Mouse (Mus musculus): ENCODE results near the gene Asxl2. TPM values are rescaled to one million over a fixed set of nuclear protein-coding genes. Genes with fewer than 3 reads are reported as not detected.
"Not testable (repeated sequence)": the region's sequence is repeated elsewhere in the genome, so short reads cannot be mapped to it uniquely, and the experiment has no call there.

The Asxl2 gene
- polyA plus RNA-seq, 1 experiment from 2014 or later, result 25.6 TPM

- ATAC-seq (ENCODE audit: insufficient number of reproducible peaks, insufficient read depth, low FRiP score, low read depth), result no peak
Measured at GRCm38 (mm10) chr12:3500071-3500470, 73.4 kb downstream of the Asxl2 start.

GRCm38 (mm10) chr12:3518665-3519297 lies 92.1 kb downstream of the Asxl2 start:
- no peak overlapping the region for H3K27ac ChIP-seq (ENCODE audit: low read length)
- 72% methylated on average over 4 of the region's 4 CpGs for WGBS

More at GRCm38 (mm10) chr12:3500071-3500470, 73.4 kb downstream of the Asxl2 start:
- H3K4me3 ChIP-seq (ENCODE audit: low read depth, low read length), result no peak overlapping the region
- H3K4me2 ChIP-seq (replicated peaks; ENCODE audit: low read depth, low read length), result no peak overlapping the region
- no peaks in the 10 kb centered on the region for H3K9me3 ChIP-seq (ENCODE audit: control insufficient read depth, low read depth, low read length)
- WGBS, result 93% methylated on average over 6 of the region's 6 CpGs
- H3K4me1 ChIP-seq (ENCODE audit: control insufficient read depth, insufficient read depth, low read length), result no peaks in the 10 kb centered on the region
- H3K36me3 ChIP-seq (ENCODE audit: control insufficient read depth, insufficient read depth, low read length), result peaks cover 45% of the 10 kb centered on the region
- no peak overlapping the region for H3K9ac ChIP-seq (replicated peaks; ENCODE audit: low read depth, low read length)
- H3K27me3 ChIP-seq (ENCODE audit: control insufficient read depth, insufficient read depth, low read length), result no peaks in the 10 kb centered on the region
- no peak overlapping the region for H3K27ac ChIP-seq (ENCODE audit: low read length)

DNA sequence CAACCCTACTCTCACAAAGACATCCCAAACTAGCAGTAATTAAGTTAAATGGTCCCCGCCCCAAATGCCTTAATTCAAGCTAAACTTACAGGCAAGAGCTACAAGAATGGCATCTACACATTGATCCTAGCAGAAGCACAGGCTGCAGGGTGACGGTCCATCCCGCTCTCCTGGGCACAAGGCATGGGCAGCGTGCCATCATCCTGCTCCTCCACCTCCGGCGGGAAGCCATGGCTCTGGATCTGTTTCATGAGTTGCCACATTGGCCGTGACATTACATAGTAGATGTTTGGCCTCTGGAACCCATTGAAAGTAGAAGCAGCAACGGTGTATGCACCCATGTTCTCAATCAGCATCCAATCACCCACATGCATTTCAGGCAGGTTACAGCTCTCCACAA lies 95.1 kb downstream of the Asxl2 start:
- H3K27me3 ChIP-seq (ENCODE audit: control insufficient read depth, insufficient read depth, low read length); H3K9ac ChIP-seq (replicated peaks; ENCODE audit: low read depth, low read length); ATAC-seq (ENCODE audit: insufficient number of reproducible peaks, insufficient read depth, low FRiP score, low read depth); H3K9me3 ChIP-seq (ENCODE audit: control insufficient read depth, low read depth, low read length); H3K4me2 ChIP-seq (replicated peaks; ENCODE audit: low read depth, low read length); H3K27ac ChIP-seq (ENCODE audit: low read length); H3K4me3 ChIP-seq (ENCODE audit: low read depth, low read length); H3K36me3 ChIP-seq (ENCODE audit: control insufficient read depth, insufficient read depth, low read length); H3K4me1 ChIP-seq (ENCODE audit: control insufficient read depth, insufficient read depth, low read length): not testable (repeated sequence)
- 94% methylated on average over 6 of the region's 8 CpGs for WGBS

More at GRCm38 (mm10) chr12:3518665-3519297, 92.1 kb downstream of the Asxl2 start:
- Histone ChIP-seq H3K27me3 (ENCODE audit: control insufficient read depth, insufficient read depth, low read length) (no peaks in the 10 kb centered on the region), H3K36me3 (ENCODE audit: control insufficient read depth, insufficient read depth, low read length) (no peaks in the 10 kb centered on the region), H3K4me3 (ENCODE audit: low read depth, low read length) (no peak overlapping the region), H3K9me3 (ENCODE audit: control insufficient read depth, low read depth, low read length) (no peaks in the 10 kb centered on the region), H3K4me1 (ENCODE audit: control insufficient read depth, insufficient read depth, low read length) (no peaks in the 10 kb centered on the region), H3K9ac (replicated peaks; ENCODE audit: low read depth, low read length) (no peak overlapping the region), H3K4me2 (replicated peaks; ENCODE audit: low read depth, low read length) (no peak overlapping the region)
- ATAC-seq (ENCODE audit: insufficient number of reproducible peaks, insufficient read depth, low FRiP score, low read depth), result no peak

DNA sequence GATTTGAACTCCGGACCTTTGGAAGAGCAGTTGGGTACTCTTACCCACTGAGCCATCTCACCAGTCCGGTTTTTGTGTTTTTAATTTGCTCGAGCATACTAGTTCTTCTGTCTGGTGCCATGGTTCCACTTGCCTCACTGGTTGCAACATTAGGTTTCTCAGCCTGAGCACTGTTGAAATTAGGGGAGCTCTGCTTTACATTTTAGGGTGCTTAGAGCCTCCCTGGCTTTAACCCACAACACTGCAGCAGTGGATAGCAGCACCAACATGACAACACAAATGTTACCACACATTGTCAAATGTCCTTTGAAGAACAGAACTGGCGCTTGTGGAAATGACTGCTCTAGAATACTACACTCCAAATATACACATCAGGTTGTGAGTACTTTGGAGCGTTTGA lies 98.9 kb downstream of the Asxl2 start:
- Histone ChIP-seq H3K4me3 (ENCODE audit: low read depth, low read length) (no peak overlapping the region), H3K9me3 (ENCODE audit: control insufficient read depth, low read depth, low read length) (no peaks in the 10 kb centered on the region), H3K9ac (replicated peaks; ENCODE audit: low read depth, low read length) (no peak overlapping the region), H3K4me1 (ENCODE audit: control insufficient read depth, insufficient read depth, low read length) (no peaks in the 10 kb centered on the region), H3K4me2 (replicated peaks; ENCODE audit: low read depth, low read length) (no peak overlapping the region), H3K36me3 (ENCODE audit: control insufficient read depth, insufficient read depth, low read length) (no peaks in the 10 kb centered on the region), H3K27me3 (ENCODE audit: control insufficient read depth, insufficient read depth, low read length) (no peaks in the 10 kb centered on the region), H3K27ac (ENCODE audit: low read length) (no peak overlapping the region)
- WGBS, result 90% methylated on average over 5 of the region's 5 CpGs
- ATAC-seq (ENCODE audit: insufficient number of reproducible peaks, insufficient read depth, low FRiP score, low read depth), result no peak

DNA sequence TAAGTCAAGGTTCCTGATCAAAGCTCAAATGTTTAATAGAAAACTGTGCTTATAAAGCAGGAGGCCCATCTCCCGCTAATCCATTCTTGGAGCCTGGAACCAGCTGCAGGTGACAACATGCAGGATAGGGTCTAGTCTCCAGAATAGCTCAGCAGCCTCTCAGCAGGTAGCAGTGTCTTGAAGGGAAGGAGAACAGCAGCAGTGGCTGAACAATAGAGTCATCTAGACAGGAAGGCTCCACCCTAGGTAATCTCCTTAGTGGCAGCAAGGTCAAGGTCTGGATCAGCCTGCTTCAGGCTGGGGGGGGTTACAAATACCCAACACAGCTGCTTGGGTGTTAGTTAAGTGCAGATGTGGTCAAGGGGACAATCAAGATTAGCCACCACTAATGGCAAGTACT lies 108.8 kb downstream of the Asxl2 start:
- H3K9ac ChIP-seq (replicated peaks; ENCODE audit: low read depth, low read length); H3K27me3 ChIP-seq (ENCODE audit: control insufficient read depth, insufficient read depth, low read length); H3K9me3 ChIP-seq (ENCODE audit: control insufficient read depth, low read depth, low read length); H3K4me3 ChIP-seq (ENCODE audit: low read depth, low read length); H3K4me2 ChIP-seq (replicated peaks; ENCODE audit: low read depth, low read length); ATAC-seq (ENCODE audit: insufficient number of reproducible peaks, insufficient read depth, low FRiP score, low read depth); H3K36me3 ChIP-seq (ENCODE audit: control insufficient read depth, insufficient read depth, low read length); H3K4me1 ChIP-seq (ENCODE audit: control insufficient read depth, insufficient read depth, low read length); H3K27ac ChIP-seq (ENCODE audit: low read length): not testable (repeated sequence)
- WGBS, result 96% methylated on average over 1 of the region's 1 CpGs

DNA sequence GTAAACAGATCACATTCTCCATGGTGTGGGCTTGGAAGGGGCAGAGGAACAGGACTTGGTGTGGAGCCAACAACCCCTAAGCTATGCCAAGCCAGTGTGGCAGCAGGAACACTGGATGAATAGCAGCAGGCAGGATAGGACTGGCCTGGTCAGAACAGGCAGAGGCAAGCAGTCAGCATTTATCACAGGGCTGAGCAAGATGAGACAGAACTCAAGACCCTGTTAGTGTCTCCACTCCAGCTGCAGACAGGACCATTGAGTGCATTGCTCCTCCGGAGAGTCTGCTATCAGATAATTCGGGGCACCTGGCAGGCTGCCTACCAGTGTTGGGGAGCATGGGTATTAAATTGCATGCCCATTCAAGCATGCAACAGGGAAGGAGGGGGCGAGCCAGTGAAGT lies 111.0 kb downstream of the Asxl2 start:
- no peak overlapping the region for H3K9ac ChIP-seq (replicated peaks; ENCODE audit: low read depth, low read length)
- H3K4me2 ChIP-seq (replicated peaks; ENCODE audit: low read depth, low read length), result no peak overlapping the region
- H3K4me1 ChIP-seq (ENCODE audit: control insufficient read depth, insufficient read depth, low read length), result no peaks in the 10 kb centered on the region
- H3K36me3 ChIP-seq (ENCODE audit: control insufficient read depth, insufficient read depth, low read length), result no peaks in the 10 kb centered on the region
- WGBS, result 54% methylated on average over 3 of the region's 3 CpGs
- no peak overlapping the region for H3K4me3 ChIP-seq (ENCODE audit: low read depth, low read length)
- peak; percentile 28; the same call in 1 of the 2 replicates for ATAC-seq (ENCODE audit: insufficient number of reproducible peaks, insufficient read depth, low FRiP score, low read depth)
- H3K27ac ChIP-seq (ENCODE audit: low read length), result no peak overlapping the region
- H3K27me3 ChIP-seq (ENCODE audit: control insufficient read depth, insufficient read depth, low read length), result no peaks in the 10 kb centered on the region
- no peaks in the 10 kb centered on the region for H3K9me3 ChIP-seq (ENCODE audit: control insufficient read depth, low read depth, low read length)

DNA sequence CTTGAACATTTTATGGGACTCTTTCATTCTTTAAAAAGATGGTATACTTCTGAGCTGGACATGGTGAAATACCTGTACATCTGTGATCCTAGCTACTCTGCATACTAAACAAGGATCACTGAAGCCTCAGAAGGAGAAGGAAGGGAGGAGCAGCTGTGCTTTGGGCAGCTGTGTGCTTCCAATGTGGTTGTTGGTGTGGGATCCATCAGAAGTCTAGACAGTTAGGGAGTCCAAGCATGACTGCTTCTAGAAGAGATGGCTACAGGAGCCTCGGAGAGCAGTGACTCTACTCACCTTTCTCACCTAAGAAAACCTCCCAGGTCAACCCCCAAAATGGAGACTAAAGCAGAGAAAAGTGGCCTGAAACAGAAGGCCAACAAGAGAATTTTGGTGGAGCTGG lies 111.4 kb downstream of the Asxl2 start:
- no peaks in the 10 kb centered on the region for H3K36me3 ChIP-seq (ENCODE audit: control insufficient read depth, insufficient read depth, low read length)
- no peaks in the 10 kb centered on the region for H3K9me3 ChIP-seq (ENCODE audit: control insufficient read depth, low read depth, low read length)
- H3K27ac ChIP-seq (ENCODE audit: low read length), result no peak overlapping the region
- no peak overlapping the region for H3K4me2 ChIP-seq (replicated peaks; ENCODE audit: low read depth, low read length)
- no peak overlapping the region for H3K4me3 ChIP-seq (ENCODE audit: low read depth, low read length)
- no peak; the same call in 1 of the 2 replicates for ATAC-seq (ENCODE audit: insufficient number of reproducible peaks, insufficient read depth, low FRiP score, low read depth)
- H3K4me1 ChIP-seq (ENCODE audit: control insufficient read depth, insufficient read depth, low read length), result no peaks in the 10 kb centered on the region
- WGBS, result 93% methylated on average over 1 of the region's 1 CpGs
- H3K27me3 ChIP-seq (ENCODE audit: control insufficient read depth, insufficient read depth, low read length), result no peaks in the 10 kb centered on the region
- no peak overlapping the region for H3K9ac ChIP-seq (replicated peaks; ENCODE audit: low read depth, low read length)

DNA sequence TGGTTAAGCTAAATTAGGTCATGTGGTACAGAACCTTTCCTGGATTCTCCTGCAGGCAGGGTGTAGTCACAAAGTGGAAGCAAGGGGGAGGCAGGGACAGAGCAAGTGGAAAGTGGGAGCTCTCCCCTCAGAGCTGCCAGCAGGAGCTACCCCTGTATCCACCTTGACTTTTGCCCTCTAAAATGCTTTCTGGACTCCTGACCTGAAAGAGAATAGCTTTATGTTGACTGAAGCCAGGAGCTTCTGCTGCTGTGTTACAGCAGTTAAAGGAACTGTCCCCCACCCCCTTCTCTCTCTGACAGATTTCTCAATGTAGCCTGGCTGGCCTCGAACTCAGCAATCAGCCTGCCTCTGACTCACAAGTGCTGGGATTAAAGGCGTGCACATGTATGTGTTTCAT lies 112.9 kb downstream of the Asxl2 start:
- Histone ChIP-seq H3K4me2 (replicated peaks; ENCODE audit: low read depth, low read length) (no peak overlapping the region), H3K4me1 (ENCODE audit: control insufficient read depth, insufficient read depth, low read length) (no peaks in the 10 kb centered on the region), H3K9me3 (ENCODE audit: control insufficient read depth, low read depth, low read length) (no peaks in the 10 kb centered on the region), H3K9ac (replicated peaks; ENCODE audit: low read depth, low read length) (no peak overlapping the region), H3K27me3 (ENCODE audit: control insufficient read depth, insufficient read depth, low read length) (no peaks in the 10 kb centered on the region), H3K4me3 (ENCODE audit: low read depth, low read length) (no peak overlapping the region), H3K36me3 (ENCODE audit: control insufficient read depth, insufficient read depth, low read length) (no peaks in the 10 kb centered on the region), H3K27ac (ENCODE audit: low read length) (no peak overlapping the region)
- WGBS, result 61% methylated on average over 2 of the region's 2 CpGs
- ATAC-seq (ENCODE audit: insufficient number of reproducible peaks, insufficient read depth, low FRiP score, low read depth), result no peak

DNA sequence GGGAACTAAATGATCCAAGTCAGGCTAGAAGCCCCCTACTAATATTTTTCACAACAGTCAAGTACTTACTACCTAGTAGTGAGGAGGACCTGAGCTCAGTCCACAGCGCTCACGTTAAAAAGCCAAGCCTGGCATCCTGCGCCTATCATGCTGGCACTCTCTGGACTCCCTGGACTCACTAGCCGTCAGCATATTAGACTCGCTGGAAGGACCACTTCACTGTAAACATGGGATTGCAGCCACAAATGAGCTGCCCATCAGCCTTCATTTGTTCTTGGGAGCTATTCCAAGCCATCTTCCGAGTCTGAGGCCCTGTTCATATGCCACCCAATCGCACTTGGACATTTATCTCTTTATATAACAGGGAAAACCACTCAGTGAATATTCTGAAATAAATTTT lies 114.2 kb downstream of the Asxl2 start:
- H3K4me3 ChIP-seq (ENCODE audit: low read depth, low read length), result no peak overlapping the region
- no peaks in the 10 kb centered on the region for H3K27me3 ChIP-seq (ENCODE audit: control insufficient read depth, insufficient read depth, low read length)
- no peak overlapping the region for H3K4me2 ChIP-seq (replicated peaks; ENCODE audit: low read depth, low read length)
- no peaks in the 10 kb centered on the region for H3K4me1 ChIP-seq (ENCODE audit: control insufficient read depth, insufficient read depth, low read length)
- no peak for ATAC-seq (ENCODE audit: insufficient number of reproducible peaks, insufficient read depth, low FRiP score, low read depth)
- 87% methylated on average over 7 of the region's 7 CpGs for WGBS
- no peaks in the 10 kb centered on the region for H3K9me3 ChIP-seq (ENCODE audit: control insufficient read depth, low read depth, low read length)
- no peaks in the 10 kb centered on the region for H3K36me3 ChIP-seq (ENCODE audit: control insufficient read depth, insufficient read depth, low read length)
- H3K9ac ChIP-seq (replicated peaks; ENCODE audit: low read depth, low read length), result no peak overlapping the region
- H3K27ac ChIP-seq (ENCODE audit: low read length), result no peak overlapping the region

All from stomach, embryonic 14.5 days (tissue).